Mouse (Mus musculus) heart, embryonic 11.5 days (tissue): ENCODE measurements around the gene Pea15a. TPM values are rescaled to one million over a fixed set of nuclear protein-coding genes. Genes with fewer than 3 reads are reported as not detected.

Experiments used
- ATAC-seq: fragments of 200-750 bp; cut with Nextera tagmentation; replicated peaks from 2 replicates; pipeline ENCODE4 v1.8.0; 2017; ENCODE audit warnings: moderate library complexity; ENCODE audit not compliant: insufficient number of reproducible peaks, low FRiP score, low TSS enrichment
- H3K27ac ChIP-seq: fragments of 300-500 bp; sonication (generic); 2 replicates; pipeline ENCODE4 v1.5.1; 2014; ENCODE audit warnings: mild to moderate bottlenecking, low read depth, low read length
- H3K27me3 ChIP-seq: fragments of 300-500 bp; sonication (generic); 2 replicates; pipeline ENCODE4 v1.6.1; 2014; ENCODE audit warnings: mild to moderate bottlenecking, low read length, mixed read lengths; ENCODE audit not compliant: control insufficient read depth, insufficient read depth
- H3K36me3 ChIP-seq: fragments of 300-500 bp; sonication (generic); 2 replicates; pipeline ENCODE4 v1.6.1; 2014; ENCODE audit warnings: mild to moderate bottlenecking, low read length, moderate library complexity, mixed read lengths; ENCODE audit not compliant: control insufficient read depth, insufficient read depth
- H3K4me1 ChIP-seq: fragments of 300-500 bp; sonication (generic); 2 replicates; pipeline ENCODE4 v1.6.1; 2014; ENCODE audit warnings: low read length; ENCODE audit not compliant: control insufficient read depth, insufficient read depth
- H3K4me2 ChIP-seq: fragments of 300-500 bp; sonication (generic); 2 replicates; pipeline ENCODE4 v1.6.1; 2014; ENCODE audit warnings: mild to moderate bottlenecking, moderate library complexity
- H3K4me3 ChIP-seq: fragments of 300-500 bp; sonication (generic); 2 replicates; pipeline ENCODE4 v1.5.1; 2014; ENCODE audit warnings: low read depth, low read length
- H3K9ac ChIP-seq: fragments of 300-500 bp; sonication (generic); 2 replicates; pipeline ENCODE4 v1.6.1; 2014; ENCODE audit warnings: mild to moderate bottlenecking, low read depth, low read length, moderate library complexity
- H3K9me3 ChIP-seq: fragments of 300-500 bp; sonication (generic); replicated peaks from 2 replicates; pipeline ENCODE4 v1.6.1; 2016; ENCODE audit warnings: low read length; ENCODE audit not compliant: control insufficient read depth
- WGBS: fragments of 180-500 bp; shearing (Covaris S2); extraction: QIAGEN DNeasy Blood & Tissue Kit; methylation state at CpG from one replicate; pipeline ENCODE4 v1.1.7; 2014; ENCODE audit not compliant: insufficient replicate concordance; 5-methylcytosine and 5-hydroxymethylcytosine counted together
- polyA plus RNA-seq: library from polyadenylated mRNA; unstranded; fragments of >200 nt; fragmentation: Nextera tagmentation; extraction: Ambion mirVana; gene quantifications from 2 replicates; pipeline ENCODE4 v1.2.1, GENCODE M21; 2014

Gene Pea15a
- polyA plus RNA-seq, 1 experiment from 2014 or later: 121 TPM

GRCm38 (mm10) chr1:172177791-172178190 lies 28.8 kb downstream of the Pea15a start:
- peaks cover 33% of the 10 kb centered on the region for H3K36me3 ChIP-seq

GRCm38 (mm10) chr1:172173181-172173580 lies 33.4 kb downstream of the Pea15a start:
- no peak overlapping the region for H3K27ac ChIP-seq

More at GRCm38 (mm10) chr1:172177791-172178190, 28.8 kb downstream of the Pea15a start:
- no peak for ATAC-seq
- Histone ChIP-seq H3K9ac (no peak overlapping the region), H3K27me3 (no peaks in the 10 kb centered on the region), H3K4me3 (no peak overlapping the region), H3K9me3 (no peaks in the 10 kb centered on the region), H3K4me1 (peaks cover 9% of the 10 kb centered on the region; the same call in 1 of the 2 replicates), H3K27ac (no peak overlapping the region), H3K4me2 (no peak overlapping the region)
- 92% methylated on average over 7 of the region's 7 CpGs for WGBS

GRCm38 (mm10) chr1:172172381-172172780 lies 34.2 kb downstream of the Pea15a start:
- 0 out of 2 replicates have a peak, but pooled peaks cover 2% of the 10 kb centered on the region for H3K9me3 ChIP-seq
- H3K4me2 ChIP-seq: no peak overlapping the region
- peaks cover 9% of the 10 kb centered on the region; the same call in 1 of the 2 replicates for H3K4me1 ChIP-seq
- no peak overlapping the region for H3K9ac ChIP-seq
- H3K27me3 ChIP-seq: no peaks in the 10 kb centered on the region
- no peak overlapping the region for H3K4me3 ChIP-seq
- ATAC-seq: no peak
- peaks cover 46% of the 10 kb centered on the region for H3K36me3 ChIP-seq
- no peak overlapping the region for H3K27ac ChIP-seq
- 93% methylated on average over 21 of the region's 21 CpGs for WGBS

More at GRCm38 (mm10) chr1:172173181-172173580, 33.4 kb downstream of the Pea15a start:
- 91% methylated on average over 5 of the region's 5 CpGs for WGBS
- Histone ChIP-seq H3K4me1 (peaks cover 9% of the 10 kb centered on the region; the same call in 1 of the 2 replicates), H3K36me3 (peaks cover 46% of the 10 kb centered on the region), H3K4me2 (no peak overlapping the region), H3K9me3 (0 out of 2 replicates have a peak, but pooled peaks cover 2% of the 10 kb centered on the region), H3K4me3 (no peak overlapping the region), H3K27me3 (no peaks in the 10 kb centered on the region), H3K9ac (no peak overlapping the region)
- no peak for ATAC-seq

- Histone ChIP-seq H3K9me3 (0 out of 2 replicates have a peak, but pooled peaks cover 2% of the 10 kb centered on the region), H3K27ac (no peak overlapping the region), H3K4me2 (no peak overlapping the region), H3K4me3 (no peak overlapping the region), H3K27me3 (no peaks in the 10 kb centered on the region), H3K36me3 (peaks cover 37% of the 10 kb centered on the region), H3K9ac (no peak overlapping the region), H3K4me1 (peaks cover 9% of the 10 kb centered on the region; the same call in 1 of the 2 replicates)
- ATAC-seq: no peak
- WGBS: 95% methylated on average over 5 of the region's 5 CpGs
These were observed 36.8 kb downstream of the Pea15a start for GRCm38 (mm10) chr1:172169809-172170208.

GRCm38 (mm10) chr1:172167911-172168310 lies 38.7 kb downstream of the Pea15a start:
- no peak overlapping the region for H3K4me3 ChIP-seq
- H3K4me1 ChIP-seq: no peaks in the 10 kb centered on the region
- ATAC-seq: no peak
- H3K27ac ChIP-seq: no peak overlapping the region
- no peak overlapping the region for H3K9ac ChIP-seq
- H3K9me3 ChIP-seq: 0 out of 2 replicates have a peak, but pooled peaks cover 2% of the 10 kb centered on the region
- 93% methylated on average over 5 of the region's 5 CpGs for WGBS
- H3K36me3 ChIP-seq: peaks cover 29% of the 10 kb centered on the region
- no peak overlapping the region for H3K4me2 ChIP-seq
- H3K27me3 ChIP-seq: no peaks in the 10 kb centered on the region

GRCm38 (mm10) chr1:172162959-172163358 lies 43.6 kb downstream of the Pea15a start:
- Histone ChIP-seq H3K9ac (no peak overlapping the region), H3K4me1 (peaks cover 7% of the 10 kb centered on the region; the same call in 1 of the 2 replicates), H3K27ac (no peak overlapping the region), H3K27me3 (no peaks in the 10 kb centered on the region), H3K36me3 (0 out of 2 replicates have a peak, but pooled peaks cover 4% of the 10 kb centered on the region), H3K4me3 (no peak overlapping the region), H3K9me3 (no peaks in the 10 kb centered on the region), H3K4me2 (no peak overlapping the region)
- ATAC-seq: no peak
- 87% methylated on average over 6 of the region's 6 CpGs for WGBS

GRCm38 (mm10) chr1:172162009-172162408 lies 44.6 kb downstream of the Pea15a start:
- H3K36me3 ChIP-seq: 0 out of 2 replicates have a peak, but pooled peaks cover 4% of the 10 kb centered on the region
- no peak overlapping the region for H3K9ac ChIP-seq
- peaks cover 7% of the 10 kb centered on the region; the same call in 1 of the 2 replicates for H3K4me1 ChIP-seq
- H3K4me2 ChIP-seq: no peak overlapping the region
- no peak overlapping the region for H3K27ac ChIP-seq
- 91% methylated on average over 1 of the region's 1 CpGs for WGBS
- no peak for ATAC-seq
- H3K27me3 ChIP-seq: no peaks in the 10 kb centered on the region
- H3K4me3 ChIP-seq: no peak overlapping the region
- no peaks in the 10 kb centered on the region for H3K9me3 ChIP-seq

- Histone ChIP-seq H3K9me3 (no peaks in the 10 kb centered on the region), H3K4me2 (peak overlapping the region; percentile 27; the same call in 1 of the 2 replicates), H3K27me3 (no peaks in the 10 kb centered on the region), H3K9ac (no peak overlapping the region), H3K4me1 (peaks cover 7% of the 10 kb centered on the region; the same call in 1 of the 2 replicates), H3K4me3 (no peak overlapping the region), H3K36me3 (peaks cover 6% of the 10 kb centered on the region), H3K27ac (peak overlapping the region; percentile 70)
- ATAC-seq: peak; percentile 33
These were observed 46.1 kb downstream of the Pea15a start for GRCm38 (mm10) chr1:172160508-172160907.

- ATAC-seq: no peak
- Histone ChIP-seq H3K9me3 (no peaks in the 10 kb centered on the region), H3K9ac (no peak overlapping the region), H3K4me2 (peak overlapping the region; percentile 27), H3K27ac (peak overlapping the region; percentile 70), H3K27me3 (no peaks in the 10 kb centered on the region), H3K36me3 (peaks cover 6% of the 10 kb centered on the region), H3K4me1 (peaks cover 7% of the 10 kb centered on the region; the same call in 1 of the 2 replicates), H3K4me3 (no peak overlapping the region)
- 33% methylated on average over 4 of the region's 4 CpGs for WGBS
These were observed 46.6 kb downstream of the Pea15a start for GRCm38 (mm10) chr1:172159970-172160369.
